10 mouse cellular contexts compared by ENCODE assay signal in genomic region chr3:88422020-88422720, GRCm38 (mm10). TPM values are rescaled to one million over a fixed set of nuclear protein-coding genes. Genes with fewer than 3 reads are reported as not detected.
DNase-seq lines count a peak whose midpoint lies in the region; ATAC-seq lines count a peak whose summit lies in the region.
"Had no signal": no experiment of that assay in that cellular context is flagged by ENCODE, and none has a peak within 500 bp of the region (broad histone marks: within the 10 kb centered on the region; RNA-seq: fewer than 3 reads in every experiment).

No protein-coding gene starts in this region.

- no peaks in the 10 kb centered on the region for H3K9me3 ChIP-seq in forebrain, embryonic 16.5 days (ENCODE audit: control insufficient read depth, low read length)
- no peaks in the 10 kb centered on the region for H3K9me3 ChIP-seq in neural tube, embryonic 15.5 days (replicated peaks)
- H3K9me3 ChIP-seq: embryonic facial prominence, embryonic 15.5 days had no signal

- WGBS in forebrain, embryonic 16.5 days, result 29% methylated on average over 9 of the region's 9 CpGs
- WGBS in neural tube, embryonic 15.5 days, result 28% methylated on average over 9 of the region's 9 CpGs

- no peak overlapping the region for H3K4me3 ChIP-seq in forebrain, embryonic 16.5 days (replicated peaks; ENCODE audit: low read length)
- H3K4me3 ChIP-seq in neural tube, embryonic 15.5 days (replicated peaks), result peak overlapping the region; percentile 9; the same call in 1 of the 2 replicates
- H3K4me3 ChIP-seq: embryonic facial prominence, embryonic 15.5 days had no signal

- H3K9ac ChIP-seq in forebrain, embryonic 16.5 days (replicated peaks; ENCODE audit: low read depth, low read length), result peak overlapping the region; percentile 30
- H3K9ac ChIP-seq in neural tube, embryonic 15.5 days (replicated peaks), result 0 out of 2 replicates have a peak overlapping the region, but pooled peaks have one; percentile 10
- H3K9ac ChIP-seq: embryonic facial prominence, embryonic 15.5 days had no signal

- H3K27ac ChIP-seq in forebrain, embryonic 16.5 days (ENCODE audit: low read length), result no peak overlapping the region
- peak overlapping the region; percentile 69 for H3K27ac ChIP-seq in neural tube, embryonic 15.5 days (replicated peaks)
- H3K27ac ChIP-seq: embryonic facial prominence, embryonic 15.5 days; macrophage had no signal

- peaks cover 11% of the 10 kb centered on the region for H3K36me3 ChIP-seq in forebrain, embryonic 16.5 days (ENCODE audit: control insufficient read depth, insufficient read depth)
- H3K36me3 ChIP-seq in neural tube, embryonic 15.5 days, result peaks cover 39% of the 10 kb centered on the region

- no peaks in the 10 kb centered on the region for H3K27me3 ChIP-seq in forebrain, embryonic 16.5 days (replicated peaks; ENCODE audit: control insufficient read depth, insufficient read depth, low read length)
- H3K27me3 ChIP-seq in neural tube, embryonic 15.5 days (replicated peaks), result no peaks in the 10 kb centered on the region
- H3K27me3 ChIP-seq: embryonic facial prominence, embryonic 15.5 days had no signal

- H3K4me1 ChIP-seq in forebrain, embryonic 16.5 days (replicated peaks; ENCODE audit: control insufficient read depth, insufficient read depth, low read length), result peaks cover 27% of the 10 kb centered on the region
- peaks cover 63% of the 10 kb centered on the region for H3K4me1 ChIP-seq in neural tube, embryonic 15.5 days

- ATAC-seq in forebrain, embryonic 16.5 days, result no peak
- ATAC-seq in neural tube, embryonic 15.5 days (ENCODE audit: low FRiP score), result no peak
- ATAC-seq in inflammation-experienced regulatory T-cells, adult 6 months, result no peak

- no peak overlapping the region for H3K4me2 ChIP-seq in forebrain, embryonic 16.5 days (ENCODE audit: low read length)
- H3K4me2 ChIP-seq in neural tube, embryonic 15.5 days, result peak overlapping the region; percentile 41
- H3K4me2 ChIP-seq: embryonic facial prominence, embryonic 15.5 days had no signal

- peak; percentile 12 for DNase-seq in embryo, embryonic 10 days (ENCODE audit: low spot score)
- DNase-seq in embryo, embryonic 9.5 days (ENCODE audit: extremely low spot score), result no peak
- peak; percentile 89 for DNase-seq in MN1 (ENCODE audit: low spot score)
- DNase-seq in lung, adult 18-20 months, result peak; percentile 68 to 80
- no peak for DNase-seq in adrenal gland, postnatal 25 days

RNA-seq across cellular contexts. Expression of gene Slc25a44, which starts 2.8 kb away (rescaled TPM):
- 36.2 and 37.1 TPM in 2 replicates for polyA plus RNA-seq in forebrain, embryonic 16.5 days (2015; fragmentation: Nextera tagmentation; extraction: Ambion mirVana)
- 33.6 and 36.4 TPM in 2 replicates for polyA plus RNA-seq in neural tube, embryonic 15.5 days (2015; fragmentation: Nextera tagmentation; extraction: Ambion mirVana)
- total RNA-seq in adrenal gland, postnatal 25 days (2021), result 42.9 and 45.9 TPM in 2 replicates
- polyA plus RNA-seq in inflammation-experienced regulatory T-cells, adult 6 months (2017; shearing (Covaris generic)), result 10 to 100 TPM; 11.2 to 14.6 (median 14.4) TPM

RNA-seq across cellular contexts. Expression of gene Pmf1, which starts 12.0 kb away (rescaled TPM):
- polyA plus RNA-seq in forebrain, embryonic 16.5 days (2015; fragmentation: Nextera tagmentation; extraction: Ambion mirVana), result 45.1 and 45.5 TPM in 2 replicates
- 25.8 and 52.7 TPM in 2 replicates for polyA plus RNA-seq in neural tube, embryonic 15.5 days (2015; fragmentation: Nextera tagmentation; extraction: Ambion mirVana)
- 34.9 and 41.2 TPM in 2 replicates for total RNA-seq in adrenal gland, postnatal 25 days (2021)
- polyA plus RNA-seq in inflammation-experienced regulatory T-cells, adult 6 months (2017; shearing (Covaris generic)), result 100 to 1,000 TPM in 1 of 3 experiments, 10 to 100 TPM in 2; 46.3 to 105 (median 50.5) TPM

RNA-seq across cellular contexts. Expression of gene Bglap, which starts 37.9 kb away (rescaled TPM):
- polyA plus RNA-seq in forebrain, embryonic 16.5 days (2015; fragmentation: Nextera tagmentation; extraction: Ambion mirVana), result 1.1 TPM in 1 of 2 replicates, not detected in the other
- not detected in 2 replicates for polyA plus RNA-seq in neural tube, embryonic 15.5 days (2015; fragmentation: Nextera tagmentation; extraction: Ambion mirVana)
- total RNA-seq in adrenal gland, postnatal 25 days (2021), result 4.3 TPM in 1 of 2 replicates, not detected in the other
- not detected for polyA plus RNA-seq in inflammation-experienced regulatory T-cells, adult 6 months (2017; shearing (Covaris generic))
- polyA plus RNA-seq: macrophage had no signal

RNA-seq across cellular contexts. Expression of gene Sema4a, which starts 38.8 kb away (rescaled TPM):
- 16.5 and 25.8 TPM in 2 replicates for polyA plus RNA-seq in forebrain, embryonic 16.5 days (2015; fragmentation: Nextera tagmentation; extraction: Ambion mirVana)
- 28.2 and 28.8 TPM in 2 replicates for polyA plus RNA-seq in neural tube, embryonic 15.5 days (2015; fragmentation: Nextera tagmentation; extraction: Ambion mirVana)
- 6.0 and 6.2 TPM in 2 replicates for total RNA-seq in adrenal gland, postnatal 25 days (2021)
- 10 to 100 TPM; 24.5 to 49.0 (median 28.3) TPM for polyA plus RNA-seq in inflammation-experienced regulatory T-cells, adult 6 months (2017; shearing (Covaris generic))

RNA-seq across cellular contexts. Expression of gene Bglap2, which starts 43.7 kb away (rescaled TPM):
- polyA plus RNA-seq in forebrain, embryonic 16.5 days (2015; fragmentation: Nextera tagmentation; extraction: Ambion mirVana), result 2.2 TPM in 1 of 2 replicates, not detected in the other
- polyA plus RNA-seq in neural tube, embryonic 15.5 days (2015; fragmentation: Nextera tagmentation; extraction: Ambion mirVana), result not detected in 2 replicates
- total RNA-seq in adrenal gland, postnatal 25 days (2021), result 1.0 TPM in 1 of 2 replicates, not detected in the other
- not detected for polyA plus RNA-seq in inflammation-experienced regulatory T-cells, adult 6 months (2017; shearing (Covaris generic))
- polyA plus RNA-seq: macrophage had no signal

Comparison
In these comparisons a context has a peak if more than half of its experiments do, and no peak if none do; other contexts are left out.
1. DNase-seq: peak in embryo, embryonic 10 days (single experiment), MN1 (single experiment) and lung, adult 18-20 months (2 of 2); none in embryo, embryonic 9.5 days (single experiment) and adrenal gland, postnatal 25 days (single experiment).